8 mouse cellular contexts compared by ENCODE assay signal in genomic region chr14:27808080-27808479, GRCm38 (mm10).
A peak's percentile ranks its signal among the peaks of the same experiment; 100 is the strongest.
DNase-seq lines count a peak whose midpoint lies in the region; ATAC-seq and TF ChIP-seq lines count a peak whose summit lies in the region.

No protein-coding gene starts in this region.

- H3K36me3 ChIP-seq in lung, embryonic 15.5 days, result no peaks in the 10 kb centered on the region
- H3K36me3 ChIP-seq in small intestine, adult 2 months (ENCODE audit: control insufficient read depth, insufficient read depth, low read length), result no peaks in the 10 kb centered on the region

- H3K4me3 ChIP-seq in lung, embryonic 15.5 days, result no peak overlapping the region
- H3K4me3 ChIP-seq in small intestine, adult 2 months (ENCODE audit: low read depth, low read length), result no peak overlapping the region

- no peak overlapping the region for H3K27ac ChIP-seq in lung, embryonic 15.5 days
- no peak overlapping the region for H3K27ac ChIP-seq in small intestine, adult 2 months (ENCODE audit: insufficient read depth, low read depth, low read length)

- peak; percentile 47 for DNase-seq in gastrocnemius, adult 18-20 months (ENCODE audit: low spot score)
- DNase-seq in gastrocnemius, postnatal 25 days, result no peak
- DNase-seq in B cell, adult 2 months, result peak; percentile 19 to 27
- DNase-seq in c-Kit-positive CD71-negative TER-119-negative erythroid progenitor cells, embryonic 14.5 days (ENCODE audit: low read depth), result peak; percentile 30
- DNase-seq in fibroblast of lung, adult 2 months (ENCODE audit: low read depth), result peak; percentile 33
- peak; percentile 53 for DNase-seq in induced T-regulatory cell, adult 2 months (ENCODE audit: low read depth)

- peaks cover 6% of the 10 kb centered on the region; the same call in 1 of the 2 replicates for H3K4me1 ChIP-seq in lung, embryonic 15.5 days
- H3K4me1 ChIP-seq in small intestine, adult 2 months (ENCODE audit: control insufficient read depth, insufficient read depth, insufficient read length, low read length), result no peaks in the 10 kb centered on the region

- WGBS in lung, embryonic 15.5 days, result 3% methylated on average over 9 of the region's 9 CpGs
- 2% methylated on average over 9 of the region's 9 CpGs for WGBS in small intestine, adult 2 months

- H3K4me2 ChIP-seq in lung, embryonic 15.5 days, result peak overlapping the region; percentile 18; the same call in 1 of the 2 replicates

- no peak for ATAC-seq in lung, embryonic 15.5 days (ENCODE audit: borderline replicate concordance, extremely low read depth, low FRiP score, low TSS enrichment)

- TF ChIP-seq POLR2A in small intestine, adult 2 months (IDR thresholded peaks at IDR 0.05; ENCODE audit: low read depth, low read length), result no peak

- no peaks in the 10 kb centered on the region for H3K9me3 ChIP-seq in lung, embryonic 15.5 days

- H3K27me3 ChIP-seq in lung, embryonic 15.5 days, result no peaks in the 10 kb centered on the region
- no peaks in the 10 kb centered on the region for H3K27me3 ChIP-seq in small intestine, adult 2 months (ENCODE audit: control insufficient read depth, insufficient read depth, low read length)

- peak; percentile 60; the same call in 1 of the 2 replicates for TF ChIP-seq CTCF in small intestine, adult 2 months (IDR thresholded peaks at IDR 0.05; ENCODE audit: extremely low read depth, insufficient read length, insufficient replicate concordance, low read depth, low read length)

- no peak overlapping the region for H3K9ac ChIP-seq in lung, embryonic 15.5 days
